Mouse (Mus musculus) heart, adult 9 months (tissue): ENCODE results near the gene Arid1a.
"Not testable (repeated sequence)": the region's sequence is repeated elsewhere in the genome, so short reads cannot be mapped to it uniquely, and the experiment has no call there.

Source experiments
- DNase-seq, 2 experiments: peaks; one replicate each; pipeline ENCODE4 v3.0.0; 2022; ENCODE audit warnings: low spot score in 2 of 2

Gene Arid1a

DNA sequence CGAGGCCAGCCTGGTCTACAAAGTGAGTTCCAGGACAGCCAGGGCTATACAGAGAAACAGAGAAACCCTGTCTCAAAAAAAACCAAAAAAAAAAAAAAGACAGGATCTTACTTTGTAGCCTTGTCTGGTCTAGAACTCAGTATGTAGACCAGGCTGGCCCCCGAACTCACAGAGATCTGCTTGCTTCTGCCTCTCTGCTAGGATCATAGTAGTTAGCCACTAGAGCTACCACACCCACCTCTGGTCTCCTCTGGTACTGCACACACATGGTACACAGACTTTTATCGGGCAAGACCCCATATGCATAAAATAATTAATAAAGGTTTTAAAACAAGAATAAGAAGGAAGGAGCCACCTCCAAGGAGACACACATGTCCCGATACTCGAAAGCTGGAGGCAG is 102.5 kb downstream of the Arid1a start:
- not testable (repeated sequence) for DNase-seq

DNA sequence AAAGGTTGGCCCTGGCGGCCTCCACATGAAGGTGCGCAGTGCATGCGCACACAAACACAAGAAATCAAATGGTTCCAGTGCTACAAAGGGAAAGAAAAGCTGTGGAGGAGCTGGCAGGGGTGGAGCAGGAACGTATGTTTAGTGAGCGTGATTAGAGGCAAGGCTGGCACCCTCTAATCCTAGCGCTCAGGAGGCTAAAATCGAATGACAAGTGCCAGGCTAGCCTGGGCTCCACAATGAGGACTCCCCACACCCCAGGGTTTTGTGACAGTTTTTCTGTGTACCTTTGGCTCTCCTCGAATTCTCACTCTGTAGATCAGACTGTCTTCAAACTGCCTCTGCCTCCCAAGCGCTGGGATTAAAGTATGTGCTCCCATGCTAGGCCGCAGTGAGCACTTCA is 103.8 kb downstream of the Arid1a start:
- no peak for DNase-seq

DNA sequence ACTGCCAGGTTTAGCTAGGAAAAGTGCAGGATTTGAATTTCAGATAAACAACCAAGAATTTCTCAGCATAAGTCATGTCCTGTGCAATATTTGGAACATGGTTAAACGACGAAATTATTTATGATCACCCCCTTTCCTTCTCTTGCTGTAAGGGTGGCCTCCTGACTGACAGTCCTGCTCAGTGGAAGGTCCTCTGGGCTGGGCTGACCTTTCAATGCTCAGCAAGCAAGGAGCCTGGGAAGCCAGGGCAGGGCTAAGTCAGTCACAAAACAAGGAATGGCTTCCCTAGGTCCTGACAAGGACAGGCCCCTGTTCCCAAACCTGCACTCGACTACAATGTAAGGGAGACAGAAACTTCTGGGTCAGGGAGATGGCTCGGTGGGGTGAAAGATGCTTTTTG is 104.6 kb downstream of the Arid1a start:
- no peak for DNase-seq

DNA sequence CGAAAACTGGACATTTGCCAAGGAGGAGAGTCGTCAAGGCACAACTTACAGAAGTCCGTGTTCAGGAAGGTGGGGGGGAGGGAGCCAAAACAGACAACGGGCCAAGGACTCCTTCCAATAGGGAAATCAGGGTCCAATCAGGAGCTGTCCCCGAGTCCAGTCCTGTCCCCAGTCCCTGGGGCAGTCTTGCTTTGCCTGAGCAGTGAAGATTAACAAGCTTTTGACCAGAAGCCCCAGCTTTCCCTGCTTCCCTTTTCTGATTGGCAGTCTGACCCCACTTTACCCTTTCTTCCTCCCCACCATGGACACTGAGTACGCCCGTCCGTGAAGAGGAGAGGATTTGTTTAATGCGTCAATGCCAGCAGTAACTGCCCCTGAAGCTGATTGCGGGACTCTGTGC is 105.1 kb downstream of the Arid1a start:
- DNase-seq, result no peak

DNA sequence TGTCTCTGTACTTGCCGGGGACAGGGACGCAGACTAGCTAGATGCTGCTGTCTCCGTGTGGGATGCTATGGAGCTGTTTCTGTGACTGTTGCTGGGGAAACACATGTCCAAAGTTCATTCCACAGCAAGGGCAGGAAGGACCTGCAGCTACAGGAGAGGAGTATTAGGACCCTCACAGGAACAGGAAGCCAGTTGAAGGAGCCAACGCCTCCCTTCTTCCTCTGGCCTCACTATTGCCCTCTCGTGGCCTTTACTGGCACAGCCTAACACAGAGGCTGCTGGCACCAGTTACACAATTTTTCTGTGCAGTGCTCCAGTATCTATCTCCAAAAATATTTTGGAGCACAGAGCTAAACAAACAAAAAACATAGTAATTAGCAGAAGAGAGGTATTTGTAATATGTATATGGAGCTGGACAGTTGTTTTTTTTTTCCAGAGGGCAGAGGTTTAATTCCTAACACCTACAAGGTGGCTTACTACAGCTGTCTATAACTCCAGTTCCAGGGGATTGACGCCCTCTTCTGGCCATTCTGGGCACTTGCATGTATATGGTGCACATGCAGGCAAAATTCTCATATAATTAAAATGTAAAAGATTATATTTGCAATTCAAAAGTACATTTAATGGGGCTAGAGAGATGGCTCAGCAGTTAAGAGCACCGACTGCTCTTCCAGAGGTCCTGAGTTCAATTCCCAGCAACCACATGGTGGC is 106.4 kb downstream of the Arid1a start, which contains the start of gene Zdhhc18:
Gene Zdhhc18, minus strand, starts transcription at position 166 of the 711 bp plus-strand sequence.
- peak; percentile 77 to 87 for DNase-seq

DNA sequence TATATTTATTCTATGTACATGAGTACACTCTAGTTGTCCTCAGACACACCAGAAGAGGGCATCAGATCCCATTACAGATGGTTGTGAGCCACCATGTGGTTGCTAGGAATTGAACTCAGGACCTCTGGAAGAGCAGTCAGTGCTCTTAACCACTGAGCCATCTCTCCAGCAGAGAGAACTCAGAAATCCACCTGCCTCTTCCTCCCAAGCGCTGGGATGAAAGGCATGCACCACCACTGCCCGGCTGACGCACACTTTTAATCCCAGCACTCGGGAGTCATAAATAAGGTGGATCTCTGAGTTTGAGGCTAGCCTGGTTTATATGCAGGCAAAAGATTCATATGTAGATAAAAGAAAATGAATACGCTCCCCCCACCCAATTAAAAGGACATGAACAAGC is 107.1 kb downstream of the Arid1a start:
- DNase-seq, result not testable (repeated sequence)

DNA sequence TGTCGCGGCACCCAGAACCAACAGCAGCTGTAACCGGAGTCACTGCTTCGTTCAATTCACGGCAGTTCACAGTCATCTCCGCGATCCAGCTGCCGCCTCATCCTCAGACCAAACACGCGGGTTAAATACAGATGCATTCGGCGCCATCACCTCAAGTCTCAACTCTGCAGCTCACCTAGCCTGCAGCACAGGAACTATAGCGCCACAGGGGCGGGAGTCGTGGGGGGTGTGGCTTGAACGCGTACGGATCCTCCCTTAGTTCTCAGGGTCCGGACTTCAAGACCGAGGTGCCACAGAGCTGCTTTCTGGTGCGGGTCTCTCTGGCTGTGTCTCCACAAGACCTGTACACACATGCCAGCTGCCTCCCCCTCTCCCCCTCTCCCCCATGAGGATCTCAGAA is 110.9 kb downstream of the Arid1a start:
- no peak for DNase-seq

DNA sequence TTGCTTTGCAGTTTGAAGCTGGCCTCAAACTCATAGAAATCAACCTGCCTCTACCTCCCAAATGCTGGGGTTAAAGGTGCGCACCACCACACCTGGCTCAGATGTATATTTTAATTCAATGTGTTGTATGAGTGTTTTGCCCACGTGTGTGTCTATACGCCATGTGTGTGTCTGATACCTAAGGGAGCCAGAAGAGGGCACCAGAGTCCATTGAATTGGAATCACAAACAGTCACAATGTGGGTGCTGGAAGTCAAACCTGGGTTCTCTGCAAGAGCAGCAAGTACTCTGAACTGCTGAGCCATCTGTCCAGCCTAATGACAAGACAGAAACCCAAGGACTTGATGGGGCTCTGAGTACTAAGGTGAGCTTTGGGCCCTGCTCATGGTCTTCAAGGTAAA is 111.4 kb downstream of the Arid1a start:
- no peak for DNase-seq

DNA sequence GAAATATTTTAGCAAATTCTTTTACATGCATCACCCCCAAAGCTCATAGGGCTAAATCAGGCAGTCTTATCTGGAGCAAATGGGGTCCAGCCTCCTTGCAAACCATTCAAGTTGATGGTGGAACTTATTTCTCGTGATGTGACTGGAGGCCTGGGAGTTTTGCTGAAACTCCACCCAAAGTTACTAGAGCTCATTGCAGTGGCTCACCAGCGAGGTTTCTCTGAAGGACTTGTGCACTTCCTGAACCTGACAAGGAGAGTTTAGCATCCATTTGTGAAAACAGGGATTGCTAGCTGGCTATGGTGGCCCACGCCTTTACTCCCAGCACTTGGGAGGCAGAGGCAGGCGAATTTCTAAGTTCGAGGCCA is 122.5 kb downstream of the Arid1a start:
- no peak for DNase-seq

DNA sequence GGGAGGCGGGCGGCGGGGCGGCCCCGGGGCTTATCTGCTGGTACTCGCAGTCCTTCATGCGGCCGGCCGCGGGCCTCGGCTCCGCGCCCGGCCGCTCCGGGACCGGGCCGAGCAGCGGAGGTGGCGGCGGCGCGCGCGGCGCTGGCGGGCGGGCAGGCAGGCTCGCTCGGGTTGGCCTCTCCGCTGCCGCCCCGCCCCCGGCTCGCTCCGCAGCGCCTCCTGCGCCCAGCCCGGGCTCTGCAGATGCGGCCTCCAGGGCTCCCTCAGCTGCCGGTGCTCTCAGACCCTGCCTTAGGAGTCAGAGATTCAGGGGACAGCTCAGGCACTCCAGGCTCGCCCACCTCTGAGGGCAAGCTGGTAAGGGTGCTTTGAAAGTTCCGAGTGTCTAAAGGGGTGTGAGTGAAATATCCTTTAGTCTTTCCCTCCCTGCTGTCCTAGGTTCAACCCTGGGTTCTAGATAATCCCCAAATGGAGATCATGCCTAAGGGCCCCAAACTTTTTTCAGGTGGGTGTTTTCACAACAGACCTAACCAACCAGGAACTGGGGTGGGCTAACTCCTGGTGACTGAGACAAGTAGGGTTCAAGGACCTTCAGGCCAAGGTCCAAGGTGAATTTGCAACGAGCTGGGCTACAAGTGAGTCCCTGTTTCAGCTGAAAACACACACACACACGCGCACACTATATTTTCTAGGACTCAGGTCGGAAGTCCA is 123.1 kb downstream of the Arid1a start:
- peak; percentile 89 to 90 for DNase-seq

DNA sequence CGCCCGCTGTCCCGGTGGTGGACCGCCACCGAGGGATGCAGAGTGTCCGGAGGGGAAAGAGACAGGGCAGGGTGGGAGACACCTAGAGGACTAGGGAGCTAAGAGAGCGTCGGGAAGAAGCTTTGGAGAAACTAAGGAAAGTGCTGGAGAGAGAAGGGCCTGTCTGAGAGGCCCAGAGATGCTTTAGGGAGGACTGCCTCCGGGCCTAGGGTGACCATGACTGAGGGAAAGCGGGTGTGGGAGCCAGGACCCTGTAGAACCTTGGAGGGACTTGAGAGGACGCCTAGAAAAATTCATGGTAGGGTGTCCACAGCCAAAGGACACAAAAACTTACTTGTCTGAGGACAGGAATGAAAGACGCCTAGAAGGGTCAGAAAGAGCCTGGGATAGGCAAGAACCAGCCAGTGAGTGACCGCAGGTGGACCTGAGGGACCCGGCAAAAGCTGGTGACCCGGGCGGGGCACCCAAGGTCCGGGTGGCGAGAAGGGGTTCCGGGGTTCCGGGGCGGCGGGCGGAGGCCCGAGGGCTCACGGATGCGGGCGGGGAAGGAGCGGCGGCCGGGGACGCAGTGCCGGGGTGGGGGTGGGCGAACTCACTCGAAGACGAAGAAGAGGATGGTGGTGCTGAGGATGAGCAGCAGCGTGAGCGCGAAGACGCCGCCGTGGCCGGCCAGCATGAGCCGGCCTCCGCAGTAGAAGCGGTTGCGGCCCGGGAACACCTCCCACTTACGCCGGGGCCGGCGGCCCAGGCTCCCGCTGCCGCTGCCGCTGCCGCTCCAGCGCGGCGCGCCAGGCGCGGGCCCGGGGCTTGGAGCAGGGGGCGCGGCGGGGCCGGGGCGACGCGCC is 123.9 kb downstream of the Arid1a start:
- DNase-seq, result no peak

DNA sequence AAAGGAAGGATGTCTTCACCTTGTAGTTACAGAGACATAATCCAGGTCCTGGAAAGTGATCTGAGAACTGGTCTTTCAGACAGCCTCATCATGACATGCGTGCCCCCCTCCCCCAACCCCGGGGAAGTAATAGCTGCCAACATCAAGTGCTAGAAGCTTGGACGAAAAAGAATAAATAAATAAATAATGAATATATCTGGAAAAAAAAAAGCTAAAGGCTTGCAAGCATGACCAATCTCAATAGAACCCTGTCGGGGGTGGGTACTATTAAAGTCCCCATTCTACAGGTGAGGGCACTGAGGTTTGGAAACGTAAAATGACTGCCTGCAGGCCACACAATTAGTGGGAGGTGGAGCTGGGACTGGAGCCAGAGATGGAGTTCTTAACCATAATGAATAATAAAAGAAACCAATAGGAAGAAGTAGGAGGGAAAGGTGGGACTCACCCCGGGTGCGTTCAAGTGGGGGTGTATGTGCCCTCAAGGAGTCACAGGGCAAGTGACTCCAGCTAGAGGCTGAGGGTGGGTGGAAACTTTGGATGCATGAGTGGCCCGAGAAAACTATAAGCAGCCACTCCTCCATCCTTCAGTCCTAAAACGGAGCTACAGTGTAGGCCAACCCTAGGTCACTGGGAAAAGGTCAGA is 124.7 kb downstream of the Arid1a start:
- peak in 1 of 2 experiments; percentile 27 for DNase-seq

DNA sequence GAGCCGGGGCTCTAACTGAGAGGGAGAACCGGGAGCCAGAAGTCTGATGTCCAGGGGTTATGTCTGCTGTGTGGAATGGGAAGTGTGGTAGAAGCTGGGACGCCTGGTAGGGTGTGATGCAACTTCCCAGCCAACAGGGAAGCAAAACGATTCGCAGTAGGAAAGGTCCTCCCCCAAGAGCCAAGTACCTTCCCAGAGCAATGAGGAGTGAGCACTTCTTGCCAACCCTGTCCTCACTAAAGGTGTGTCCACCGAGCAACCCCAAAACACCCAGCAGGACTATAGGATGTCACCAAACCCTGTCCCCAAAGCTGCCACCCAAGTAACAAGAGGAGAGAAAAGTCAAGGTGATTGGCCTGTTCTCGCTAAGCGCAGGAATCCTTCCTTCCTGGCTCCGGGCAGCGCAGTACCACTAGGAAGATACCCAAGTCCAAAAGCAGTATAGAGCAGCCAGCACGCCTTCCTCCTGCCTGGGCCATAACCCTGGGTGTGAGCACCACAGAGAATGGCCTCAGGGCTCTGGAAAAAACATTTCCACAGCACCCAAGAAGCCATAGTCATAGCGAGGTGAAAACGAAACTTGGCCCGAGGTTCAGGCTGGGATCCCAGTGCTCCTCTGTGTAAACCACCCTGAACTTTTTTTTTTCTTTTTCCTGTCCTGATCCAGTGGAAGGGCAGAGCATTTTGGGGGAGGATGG is 125.3 kb downstream of the Arid1a start:
- DNase-seq, result peak; percentile 48 to 69

DNA sequence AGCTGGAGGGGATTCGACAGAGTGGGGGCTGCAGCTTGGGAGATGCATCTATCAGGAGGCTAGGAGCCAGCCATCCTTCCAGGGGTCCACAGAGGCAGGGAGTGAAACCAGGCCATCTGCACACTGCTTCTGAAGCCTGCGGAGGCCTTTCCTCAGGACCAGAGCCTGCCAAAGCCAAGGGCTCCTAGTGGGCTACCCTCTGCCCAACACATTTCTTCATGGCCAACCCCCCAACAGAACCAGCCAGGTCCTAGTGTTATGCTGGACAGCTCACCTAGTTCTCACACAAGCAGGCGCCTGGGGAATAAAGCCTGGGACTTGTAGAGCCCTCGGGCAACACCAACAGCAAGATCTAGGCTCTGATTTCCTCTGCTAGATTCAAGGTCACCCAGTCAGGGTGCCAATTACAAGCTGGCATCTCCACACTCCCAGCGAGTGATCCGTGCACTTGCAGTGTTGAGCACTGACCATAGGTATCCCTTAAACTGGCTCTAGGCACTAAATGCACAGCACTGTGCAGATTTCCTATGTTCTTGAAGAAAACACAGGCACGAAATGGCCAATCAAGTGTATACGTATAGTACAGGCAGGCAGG is 126.1 kb downstream of the Arid1a start:
- DNase-seq, result no peak

DNA sequence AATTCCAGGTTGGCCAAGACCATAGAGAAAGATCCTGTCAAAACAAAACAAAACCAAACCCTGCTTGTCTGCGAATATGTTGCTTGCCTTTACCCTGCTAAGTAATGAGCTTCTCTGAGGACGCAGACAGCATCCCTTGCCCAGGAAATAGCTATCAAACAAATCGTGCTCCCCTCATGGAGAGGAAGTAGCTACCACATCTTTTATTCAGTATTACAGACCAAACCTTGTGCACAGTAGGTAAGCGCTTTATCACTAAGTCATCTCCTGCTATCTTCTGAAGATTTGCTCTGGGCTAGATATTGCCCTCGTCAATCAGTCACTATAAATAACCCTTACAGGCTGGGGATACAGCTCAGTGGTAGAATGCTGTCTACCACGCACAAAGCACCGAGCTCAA is 127.4 kb downstream of the Arid1a start:
- DNase-seq, result no peak
